In the genomic region with DNA sequence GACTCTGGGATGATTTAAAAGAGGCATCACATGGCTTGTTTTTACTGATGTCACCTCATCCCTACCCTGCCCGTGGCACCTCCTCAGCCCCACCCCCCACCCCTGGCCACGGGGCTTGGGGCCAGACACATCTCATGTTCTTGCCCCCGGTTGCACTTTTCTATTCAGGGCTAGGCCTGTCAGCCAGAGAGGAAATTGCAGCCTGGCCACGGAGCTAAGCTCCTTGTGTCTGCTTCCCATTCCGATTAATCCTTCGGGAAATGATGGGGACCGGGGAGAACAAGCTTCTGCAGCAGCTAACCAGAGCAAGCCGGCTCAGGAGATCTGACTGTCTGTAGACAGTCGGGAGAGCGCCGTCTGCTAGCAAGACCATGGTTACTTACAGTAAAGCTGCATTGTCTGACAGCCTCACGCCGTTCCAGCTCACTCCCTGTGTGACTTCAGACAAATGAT, we compare ENCODE assay signal across 8 mouse cellular contexts. TPM values are rescaled to one million over a fixed set of nuclear protein-coding genes. Genes with fewer than 3 reads are reported as not detected.
A peak's percentile ranks its signal among the peaks of the same experiment; 100 is the strongest.
DNase-seq lines count a peak whose midpoint lies in the region; ATAC-seq and TF ChIP-seq lines count a peak whose summit lies in the region.

No protein-coding gene starts in this region.

- H3K27me3 ChIP-seq in thymus, adult 2 months (ENCODE audit: control insufficient read depth, insufficient read depth, low read length) = no peaks in the 10 kb centered on the region
- no peaks in the 10 kb centered on the region for H3K27me3 ChIP-seq in midbrain, embryonic 14.5 days (ENCODE audit: control insufficient read depth, insufficient read depth, low read length)

- no peaks in the 10 kb centered on the region for H3K9me3 ChIP-seq in midbrain, embryonic 14.5 days (ENCODE audit: control insufficient read depth, low read length)

- peaks cover 71% of the 10 kb centered on the region for H3K4me1 ChIP-seq in thymus, adult 2 months (replicated peaks; ENCODE audit: control insufficient read depth, insufficient read depth, low read length)
- peaks cover 11% of the 10 kb centered on the region; the same call in 1 of the 2 replicates for H3K4me1 ChIP-seq in midbrain, embryonic 14.5 days (ENCODE audit: control insufficient read depth, insufficient read depth, low read length)

- H3K4me2 ChIP-seq in midbrain, embryonic 14.5 days (ENCODE audit: low read length) = peak overlapping the region; percentile 5; the same call in 1 of the 2 replicates

- H3K27ac ChIP-seq in thymus, adult 2 months (ENCODE audit: control insufficient read depth, insufficient read depth, low read length) = peak overlapping the region; percentile 78
- H3K27ac ChIP-seq in midbrain, embryonic 14.5 days (replicated peaks; ENCODE audit: low read depth, low read length) = peak overlapping the region; percentile 76

- peak; percentile 54; the same call in 1 of the 2 replicates for ATAC-seq in midbrain, embryonic 14.5 days (ENCODE audit: low FRiP score, low TSS enrichment)
- no peak for ATAC-seq in megakaryocyte progenitor cell, adult 5-6 weeks (replicated peaks; ENCODE audit: poor library complexity)
- ATAC-seq in granulocyte monocyte progenitor cell, adult 5-6 weeks (replicated peaks; ENCODE audit: poor library complexity, severe bottlenecking) = no peak

- WGBS in thymus, adult 2 months = 55% methylated on average over 13 of the region's 13 CpGs
- 32% methylated on average over 13 of the region's 13 CpGs for WGBS in midbrain, embryonic 14.5 days

- TF ChIP-seq POLR2A in thymus, adult 2 months (IDR thresholded peaks at IDR 0.05; ENCODE audit: control insufficient read depth, extremely low read depth, insufficient read depth, low read length, poor library complexity) = no peak

- H3K36me3 ChIP-seq in thymus, adult 2 months (ENCODE audit: control insufficient read depth, insufficient read depth, low read length) = no peaks in the 10 kb centered on the region
- H3K36me3 ChIP-seq in midbrain, embryonic 14.5 days (ENCODE audit: control insufficient read depth, insufficient read depth, low read length) = peaks cover 54% of the 10 kb centered on the region

- peak overlapping the region; percentile 27; the same call in 1 of the 2 replicates for H3K9ac ChIP-seq in midbrain, embryonic 14.5 days (replicated peaks; ENCODE audit: low read length)

- H3K4me3 ChIP-seq in thymus, adult 2 months (ENCODE audit: control insufficient read depth, insufficient read depth, low read length) = no peak overlapping the region
- no peak overlapping the region for H3K4me3 ChIP-seq in midbrain, embryonic 14.5 days (replicated peaks; ENCODE audit: low read depth, low read length)

- intact Hi-C loops in gastrocnemius, postnatal 14 days (cut with DNase I; ENCODE audit: low total_unique reads) = no loop called here

- no peak for TF ChIP-seq CTCF in thymus, adult 2 months (IDR thresholded peaks at IDR 0.05; ENCODE audit: borderline replicate concordance, control insufficient read depth, extremely low read depth, insufficient read depth, low read length, poor library complexity)

- DNase-seq in thymus, adult 2 months = no peak
- no peak for DNase-seq in thymus, postnatal 25 days
- DNase-seq in gastrocnemius, postnatal 14 days = peak; percentile 84
- peak; percentile 57 for DNase-seq in kidney, adult 18-20 months
- peak; percentile 79 for DNase-seq in midbrain, embryonic 14.5 days
- DNase-seq in T-cell, adult 2 months (ENCODE audit: low spot score) = no peak

RNA-seq across cellular contexts. Expression of gene Pgpep1l, which starts 40.7 kb away (rescaled TPM):
- polyA plus RNA-seq in thymus, adult 2 months (2012; rRNA removed) = 0.98 and 1.5 TPM in 2 replicates
- total RNA-seq in gastrocnemius, postnatal 14 days (2021) = 1 to 10 TPM; 8.4 to 9.2 TPM
- not detected in 2 replicates for polyA plus RNA-seq in midbrain, embryonic 14.5 days (2014; fragmentation: Nextera tagmentation; extraction: Ambion mirVana)
- total RNA-seq in megakaryocyte progenitor cell, adult 5-6 weeks (2015) = not detected in 2 replicates
- total RNA-seq in megakaryocyte progenitor cell, adult 5-6 weeks (2017) = not detected in 2 replicates
- not detected in 2 replicates for total RNA-seq in granulocyte monocyte progenitor cell, adult 5-6 weeks (2014; fragmentation: Nextera tagmentation)
- total RNA-seq in granulocyte monocyte progenitor cell, adult 5-6 weeks (2017) = not detected in 2 replicates

RNA-seq across cellular contexts. Expression of gene Fam169b, which starts 50.3 kb away (rescaled TPM):
- polyA plus RNA-seq in thymus, adult 2 months (2012; rRNA removed) = 111 and 114 TPM in 2 replicates
- total RNA-seq in gastrocnemius, postnatal 14 days (2021) = under 1 TPM; 0.29 to 0.51 TPM
- polyA plus RNA-seq in midbrain, embryonic 14.5 days (2014; fragmentation: Nextera tagmentation; extraction: Ambion mirVana) = 0.08 TPM in 1 of 2 replicates, not detected in the other
- 0.20 and 0.94 TPM in 2 replicates for total RNA-seq in megakaryocyte progenitor cell, adult 5-6 weeks (2015)
- 0.20 and 0.21 TPM in 2 replicates for total RNA-seq in megakaryocyte progenitor cell, adult 5-6 weeks (2017)
- total RNA-seq in granulocyte monocyte progenitor cell, adult 5-6 weeks (2014; fragmentation: Nextera tagmentation) = 0.30 TPM in 1 of 2 replicates, not detected in the other
- total RNA-seq in granulocyte monocyte progenitor cell, adult 5-6 weeks (2017) = 0.13 and 0.41 TPM in 2 replicates

Comparison
In these comparisons a context has a peak if more than half of its experiments do, and no peak if none do; other contexts are left out.
1. DNase-seq: peak in gastrocnemius, postnatal 14 days (single experiment), kidney, adult 18-20 months (single experiment) and midbrain, embryonic 14.5 days (single experiment); none in thymus, adult 2 months (single experiment), thymus, postnatal 25 days (single experiment) and T-cell, adult 2 months (single experiment).
2. RNA of gene Pgpep1l, which starts 40.7 kb away (total RNA-seq): 8.4 to 9.2 TPM in gastrocnemius, postnatal 14 days; not detected in megakaryocyte progenitor cell, adult 5-6 weeks and not detected in granulocyte monocyte progenitor cell, adult 5-6 weeks; every median in the first group is over 4 times any median in the second.